Mouse (Mus musculus) forebrain, embryonic 14.5 days (tissue): ENCODE measurements at regions not wholly inside any gene's neighbourhood (a gene's known extent, or its start where the extent isn't known, plus 50 kb on each side); places are given as distances from the start of the nearest gene placed in this dataset.

Source experiments
- ATAC-seq: fragments of 200-750 bp; cut with Nextera tagmentation; 2 replicates; pipeline ENCODE4 v1.8.0; 2017; ENCODE audit warnings: mild to moderate bottlenecking, moderate library complexity
- DNase-seq: peaks from one replicate; pipeline ENCODE4 v3.0.0-alpha.2; 2015; ENCODE audit warnings: low spot score
- H3K27ac ChIP-seq: fragments of 300-500 bp; sonication (generic); 2 replicates; pipeline ENCODE4 v1.5.1; 2014; ENCODE audit warnings: low read depth, mild to moderate bottlenecking, control low read depth, low read length, moderate library complexity
- H3K27me3 ChIP-seq: fragments of 300-500 bp; sonication (generic); replicated peaks from 2 replicates; pipeline ENCODE4 v1.6.1; 2014; ENCODE audit warnings: low read length, control low read depth, mixed read lengths; ENCODE audit not compliant: control insufficient read depth, insufficient read depth
- H3K36me3 ChIP-seq: fragments of 300-500 bp; sonication (generic); 2 replicates; pipeline ENCODE4 v1.6.1; 2014; ENCODE audit warnings: low read length, control low read depth; ENCODE audit not compliant: control insufficient read depth, insufficient read depth
- H3K4me1 ChIP-seq: fragments of 300-500 bp; sonication (generic); 2 replicates; pipeline ENCODE4 v1.6.1; 2014; ENCODE audit warnings: antibody characterized with exemption, low read length, control low read depth; ENCODE audit not compliant: control insufficient read depth, insufficient read depth
- H3K4me2 ChIP-seq: fragments of 300-500 bp; sonication (generic); 2 replicates; pipeline ENCODE4 v1.6.1; 2014; ENCODE audit warnings: mild to moderate bottlenecking, control low read depth, low read length
- H3K4me3 ChIP-seq: fragments of 300-500 bp; sonication (generic); 2 replicates; pipeline ENCODE4 v1.5.1; 2014; ENCODE audit warnings: low read depth, low read length, control low read depth
- H3K9ac ChIP-seq: fragments of 300-500 bp; sonication (generic); 2 replicates; pipeline ENCODE4 v1.6.1; 2014; ENCODE audit warnings: mild to moderate bottlenecking, low read length, control low read depth, moderate library complexity
- H3K9me3 ChIP-seq: fragments of 300-500 bp; sonication (generic); replicated peaks from 2 replicates; pipeline ENCODE4 v1.6.1; 2016; ENCODE audit warnings: low read length, control low read depth, mixed read lengths; ENCODE audit not compliant: control insufficient read depth
- WGBS: fragments of 180-500 bp; shearing (Covaris S2); extraction: QIAGEN DNeasy Blood & Tissue Kit; methylation state at CpG from one replicate; pipeline ENCODE4 v1.1.7; 2014; 5-methylcytosine and 5-hydroxymethylcytosine counted together

DNA sequence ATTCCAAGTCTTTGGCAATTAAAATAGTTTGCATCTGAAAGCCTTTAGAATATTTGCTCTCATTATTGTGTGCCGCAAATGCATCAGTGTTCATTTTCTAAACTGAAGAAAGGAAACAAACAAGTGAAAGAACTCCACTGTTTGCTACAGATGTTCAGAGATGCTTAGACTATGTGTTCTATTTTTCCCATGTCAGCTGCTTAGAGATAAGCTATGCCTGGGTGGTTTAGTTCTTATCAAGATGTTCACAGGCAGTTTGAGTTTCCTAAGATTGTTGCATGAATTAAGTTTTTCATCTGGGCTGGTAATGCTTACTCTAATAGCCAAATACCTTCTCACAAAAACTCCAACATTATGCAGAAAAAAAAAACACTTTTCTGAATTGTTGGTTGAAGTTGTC, 1216.7 kb upstream of the Slc39a10 start:
- Histone ChIP-seq H3K4me2 (no peak overlapping the region), H3K4me3 (no peak overlapping the region), H3K27ac (no peak overlapping the region), H3K9ac (no peak overlapping the region), H3K36me3 (no peaks in the 10 kb centered on the region), H3K27me3 (no peaks in the 10 kb centered on the region), H3K4me1 (no peaks in the 10 kb centered on the region), H3K9me3 (no peaks in the 10 kb centered on the region)
- 35% methylated on average over 1 of the region's 1 CpGs for WGBS
- ATAC-seq (peak; percentile 40; the same call in 1 of the 2 replicates), DNase-seq (peak; percentile 39)
